Mouse (Mus musculus): ENCODE results near the gene Klhl9.

DNA sequence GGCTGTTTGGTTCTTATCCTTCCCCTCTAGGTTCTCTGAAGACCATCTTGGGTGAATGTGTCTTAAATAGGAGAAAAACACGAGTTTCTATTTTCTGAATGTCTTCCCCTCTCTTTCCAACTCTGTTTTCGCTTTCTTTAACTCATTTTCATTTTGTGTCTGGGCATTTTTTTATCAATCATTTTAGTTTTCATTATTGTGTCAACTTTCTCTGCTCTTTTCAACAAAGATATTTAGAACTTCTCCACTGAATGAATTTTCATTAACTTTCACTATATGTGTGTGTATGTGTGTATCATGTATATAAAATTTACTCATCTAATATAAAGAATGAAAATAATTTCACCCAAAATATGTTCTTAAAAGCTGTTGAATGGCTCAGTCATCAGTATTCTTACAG, 31.0 kb downstream of the Klhl9 start, which contains the start of gene Ifnab:
- TF ChIP-seq CTCF (IDR thresholded peaks at IDR 0.05; ENCODE audit: control insufficient read depth, insufficient read depth, insufficient read length) (no peak), MYOG (IDR thresholded peaks at IDR 0.05; ENCODE audit: control insufficient read depth, extremely low read depth, insufficient read length) (no peak)
